Mouse (Mus musculus): ENCODE measurements around the gene C87977. TPM values are rescaled to one million over a fixed set of nuclear protein-coding genes. Genes with fewer than 3 reads are reported as not detected.

Gene C87977
- not detected in 2 replicates for polyA plus RNA-seq (2012; rRNA removed)

GRCm38 (mm10) chr4:144213218-144213617 is at the start of gene C87977:
TSS of gene C87977 (minus strand) at chr4:144213318.

DNA sequence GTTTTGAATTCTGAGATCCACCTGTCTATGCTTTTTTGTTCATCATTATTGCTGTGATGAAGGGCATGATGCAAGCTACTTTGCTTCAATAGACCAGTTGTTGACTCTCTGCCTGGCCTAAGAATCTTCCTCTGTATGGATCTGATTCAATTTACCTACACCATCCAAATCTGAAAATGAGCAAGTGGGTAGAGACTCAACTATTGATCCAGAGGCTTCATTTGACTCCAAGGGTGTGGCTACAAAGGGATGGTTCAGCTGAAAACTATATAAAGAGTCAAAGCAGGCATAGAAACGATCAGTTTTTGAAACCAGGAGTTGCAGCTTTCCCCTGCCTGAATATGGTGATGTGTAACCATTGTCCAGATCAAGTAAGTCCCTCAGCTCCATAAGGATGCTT is 22.7 kb downstream of the C87977 start, which contains the start of gene Oog2:
Gene Oog2 (plus strand): TSS at position 301 of the 400 bp plus-strand sequence.

GRCm38 (mm10) chr4:144162563-144162962 is 50.6 kb downstream of the C87977 start, which contains the start of gene Oog3:
TSS of gene Oog3 (minus strand) at chr4:144162663.

Other genes with a start within 250 kb of the C87977 start
- gene Gm13101, start 246.4 kb downstream of the C87977 start, polyA plus RNA-seq (2012; rRNA removed) = not detected in 2 replicates
- gene Pramef17, start 218.9 kb downstream of the C87977 start, polyA plus RNA-seq (2012; rRNA removed) = not detected in 2 replicates
- not detected in 2 replicates for gene Pramel4, start 154.2 kb downstream of the C87977 start, polyA plus RNA-seq (2012; rRNA removed)
- gene Gm13102, start 106.8 kb downstream of the C87977 start, polyA plus RNA-seq (2012; rRNA removed) = not detected in 2 replicates
- not detected in 2 replicates for gene Oog3, start 50.7 kb downstream of the C87977 start, polyA plus RNA-seq (2012; rRNA removed)
- gene Oog2, start 22.6 kb downstream of the C87977 start, polyA plus RNA-seq (2012; rRNA removed) = not detected in 2 replicates
- not detected in 2 replicates for gene Pramel5, start 67.2 kb upstream of the C87977 start, polyA plus RNA-seq (2012; rRNA removed)
- not detected in 2 replicates for gene Gm13128, start 116.9 kb upstream of the C87977 start, polyA plus RNA-seq (2012; rRNA removed)
- gene Gm13119, start 144.6 kb upstream of the C87977 start, polyA plus RNA-seq (2012; rRNA removed) = not detected in 2 replicates
- not detected in 2 replicates for gene Pramef20, start 164.6 kb upstream of the C87977 start, polyA plus RNA-seq (2012; rRNA removed)
- gene Pramef12, start 195.1 kb upstream of the C87977 start, polyA plus RNA-seq (2012; rRNA removed) = not detected in 2 replicates
- not detected in 2 replicates for gene 1700012P22Rik, start 225.5 kb upstream of the C87977 start, polyA plus RNA-seq (2012; rRNA removed)
- gene Gm9944, start 240.0 kb upstream of the C87977 start, polyA plus RNA-seq (2012; rRNA removed) = not detected in 2 replicates